Mouse (Mus musculus) bone marrow macrophage, adult 2 months (primary cell): ENCODE data around the gene Phxr2. TPM values are rescaled to one million over a fixed set of nuclear protein-coding genes. Genes with fewer than 3 reads are reported as not detected.

Experiments
- H3K27ac ChIP-seq: 2 replicates; pipeline ENCODE4 v1.5.1; 2012; ENCODE audit warnings: low read depth, low read length; ENCODE audit not compliant: insufficient read depth
- H3K4me1 ChIP-seq: 2 replicates; pipeline ENCODE4 v1.6.1; 2012; ENCODE audit warnings: low read length; ENCODE audit not compliant: control insufficient read depth, insufficient read depth
- H3K4me3 ChIP-seq: 2 replicates; pipeline ENCODE4 v1.5.1; 2012; ENCODE audit warnings: mild to moderate bottlenecking, low read length, moderate library complexity; ENCODE audit not compliant: insufficient read depth
- CTCF ChIP-seq: IDR thresholded peaks from 2 replicates; pipeline ENCODE4 v1.5.1; 2012; ENCODE audit warnings: low read depth, mild to moderate bottlenecking, low read length, moderate library complexity
- POLR2A ChIP-seq: IDR thresholded peaks from 2 replicates; pipeline ENCODE4 v1.6.1; 2012; ENCODE audit warnings: mild to moderate bottlenecking, low read depth, low read length, borderline replicate concordance
- polyA plus RNA-seq: library from polyadenylated mRNA; stranded (reverse); fragments of >200 nt; gene quantifications from 2 replicates; pipeline ENCODE4 v1.2.4, GENCODE M21; 2012; ENCODE audit not compliant: missing spikeins, insufficient read depth, insufficient read length

Phxr2 gene
- polyA plus RNA-seq, 1 experiment, result not detected

GRCm38 (mm10) chr10:99116650-99117615 is 9.2 kb downstream of the Phxr2 start:
- Histone ChIP-seq H3K4me1 (no peaks in the 10 kb centered on the region), H3K27ac (no peak overlapping the region), H3K4me3 (no peak overlapping the region)
- no peak for TF ChIP-seq POLR2A
- TF ChIP-seq CTCF, result no peak

- no peak for TF ChIP-seq POLR2A
- TF ChIP-seq CTCF, result no peak
- no peak overlapping the region for H3K27ac ChIP-seq
- no peaks in the 10 kb centered on the region for H3K4me1 ChIP-seq
- H3K4me3 ChIP-seq, result no peak overlapping the region
These were observed 9.9 kb downstream of the Phxr2 start for GRCm38 (mm10) chr10:99116237-99116632.

GRCm38 (mm10) chr10:99115471-99116236 is 10.5 kb downstream of the Phxr2 start:
- TF ChIP-seq POLR2A, result no peak
- no peak for TF ChIP-seq CTCF
- no peaks in the 10 kb centered on the region for H3K4me1 ChIP-seq
- no peak overlapping the region for H3K4me3 ChIP-seq
- H3K27ac ChIP-seq, result no peak overlapping the region

DNA sequence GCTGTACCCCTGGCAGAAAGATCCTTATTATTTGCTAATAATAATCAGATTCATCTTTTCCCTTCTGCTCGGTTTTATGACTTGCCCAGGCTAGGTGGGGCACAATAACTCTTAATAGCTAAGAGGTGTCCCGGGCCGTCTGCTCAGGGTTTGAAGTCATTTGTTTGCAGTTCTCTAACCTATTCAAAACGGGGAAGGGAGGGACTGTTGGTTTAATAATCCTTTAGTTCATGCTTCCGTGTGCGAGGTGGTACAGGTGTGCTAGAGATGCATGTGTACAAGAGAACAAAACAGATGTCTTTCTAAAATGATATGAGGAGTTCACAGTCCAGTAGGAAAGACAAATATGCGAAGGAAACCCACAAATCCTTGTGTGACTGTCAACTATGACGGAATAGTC is 11.8 kb downstream of the Phxr2 start:
- Histone ChIP-seq H3K27ac (no peak overlapping the region), H3K4me1 (no peaks in the 10 kb centered on the region), H3K4me3 (no peak overlapping the region)
- TF ChIP-seq CTCF (no peak), POLR2A (no peak)

- H3K27ac ChIP-seq, result no peak overlapping the region
- H3K4me1 ChIP-seq, result no peaks in the 10 kb centered on the region
- TF ChIP-seq CTCF (no peak), POLR2A (no peak)
- no peak overlapping the region for H3K4me3 ChIP-seq
These were observed 12.6 kb downstream of the Phxr2 start for GRCm38 (mm10) chr10:99113533-99113932.

GRCm38 (mm10) chr10:99108431-99108982 is 17.6 kb downstream of the Phxr2 start:
- no peak for TF ChIP-seq CTCF
- TF ChIP-seq POLR2A, result no peak
- Histone ChIP-seq H3K27ac (no peak overlapping the region), H3K4me1 (peaks cover 6% of the 10 kb centered on the region; the same call in 1 of the 2 replicates)

GRCm38 (mm10) chr10:99107964-99108363 is 18.2 kb downstream of the Phxr2 start, which contains the start of gene Galnt4:
Galnt4 (plus strand) TSS chr10:99108159.
- H3K4me3 ChIP-seq, result peak within 1 kb of the TSS; percentile 99
- peaks cover 6% of the 10 kb centered on the region; the same call in 1 of the 2 replicates for H3K4me1 ChIP-seq
- H3K27ac ChIP-seq, result peak within 1 kb of the TSS; percentile 64
- no peak for TF ChIP-seq POLR2A
- peak; percentile 31; the same call in 1 of the 2 replicates for TF ChIP-seq CTCF

More at GRCm38 (mm10) chr10:99108431-99108982, 17.6 kb downstream of the Phxr2 start:
- peak overlapping the region; percentile 99 for H3K4me3 ChIP-seq

DNA sequence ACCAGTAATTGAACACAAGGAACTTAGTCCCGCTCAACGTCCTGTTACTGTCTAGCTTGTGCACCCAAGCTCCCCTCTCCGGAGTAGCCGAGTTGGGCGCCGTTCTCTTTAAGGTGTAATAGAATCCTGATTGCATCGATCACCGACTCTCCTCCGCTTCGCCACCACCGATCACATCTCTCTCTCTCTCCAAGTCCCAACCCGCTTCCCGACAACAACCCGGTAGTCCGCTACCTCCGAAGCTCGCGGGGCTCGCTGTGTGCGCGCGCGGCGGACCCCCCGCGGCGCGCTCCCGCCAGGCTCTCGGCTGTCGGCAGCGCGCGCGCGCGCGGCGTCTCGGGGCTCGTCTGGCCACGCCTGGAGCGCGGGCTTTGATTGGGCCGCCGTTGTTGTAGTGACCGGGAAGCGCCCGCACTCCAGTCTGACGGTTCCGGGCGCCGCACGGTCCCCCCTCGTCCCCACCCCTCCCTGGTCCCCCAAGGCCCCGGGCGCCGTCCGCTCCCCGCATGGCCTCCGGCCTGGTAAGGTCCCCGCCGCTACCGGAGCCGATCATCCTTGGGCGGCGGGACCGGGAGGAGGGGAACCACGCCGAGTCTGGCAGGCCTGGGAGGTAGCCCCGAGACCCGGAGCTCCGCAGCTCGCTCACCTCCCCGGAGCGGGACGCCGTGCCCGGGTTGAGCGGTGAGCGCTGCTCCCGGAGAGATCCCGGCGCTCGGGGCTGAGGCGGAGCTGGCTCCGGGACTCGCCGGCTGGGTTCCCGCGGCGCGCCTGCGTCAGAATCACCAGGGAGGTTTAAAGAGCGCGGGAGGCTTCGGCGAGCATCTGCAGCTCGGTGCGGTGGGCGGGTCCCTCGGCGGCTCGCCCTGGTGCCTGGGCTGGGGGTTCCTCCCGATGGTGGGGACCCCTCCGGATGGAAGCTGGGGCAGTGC is 19.2 kb downstream of the Phxr2 start, which contains the start of gene Poc1b:
Poc1b (plus strand) TSS at position 334 of the 929 bp plus-strand sequence.
- Histone ChIP-seq H3K4me3 (peak within 1 kb of the TSS; percentile 99), H3K4me1 (peaks cover 6% of the 10 kb centered on the region; the same call in 1 of the 2 replicates), H3K27ac (peak within 1 kb of the TSS; percentile 91)
- TF ChIP-seq CTCF, result no peak
- no peak for TF ChIP-seq POLR2A

DNA sequence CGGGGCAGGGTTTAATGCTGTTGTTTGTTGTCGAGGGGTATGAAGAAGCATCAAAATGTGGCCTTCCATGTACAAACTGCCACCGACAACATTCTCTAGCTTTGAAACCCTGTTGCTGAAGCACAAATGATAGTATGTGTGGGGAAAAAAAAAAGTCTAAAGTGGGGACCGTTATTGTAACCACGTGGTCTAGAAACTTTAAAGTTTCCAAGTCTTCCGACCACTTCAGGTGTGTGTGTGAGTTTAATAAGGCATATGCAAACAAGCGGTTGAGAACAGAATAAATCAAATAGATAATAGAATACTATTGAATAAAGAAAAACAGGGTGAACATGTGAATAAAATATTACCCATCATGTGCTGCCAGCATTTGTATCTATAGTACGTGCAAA is 19.8 kb downstream of the Phxr2 start:
- Histone ChIP-seq H3K4me3 (peak overlapping the region; percentile 99), H3K4me1 (peaks cover 6% of the 10 kb centered on the region; the same call in 1 of the 2 replicates), H3K27ac (peak overlapping the region; percentile 91; the same call in 1 of the 2 replicates)
- TF ChIP-seq POLR2A (no peak), CTCF (no peak)
